Mouse (Mus musculus) 416B (cell line): Measurements from ENCODE around the gene Fcer1g.

Experiments
- DNase-seq: peaks from one replicate; pipeline ENCODE4 v3.0.0; 2011; ENCODE audit warnings: low read depth

Gene Fcer1g

DNA sequence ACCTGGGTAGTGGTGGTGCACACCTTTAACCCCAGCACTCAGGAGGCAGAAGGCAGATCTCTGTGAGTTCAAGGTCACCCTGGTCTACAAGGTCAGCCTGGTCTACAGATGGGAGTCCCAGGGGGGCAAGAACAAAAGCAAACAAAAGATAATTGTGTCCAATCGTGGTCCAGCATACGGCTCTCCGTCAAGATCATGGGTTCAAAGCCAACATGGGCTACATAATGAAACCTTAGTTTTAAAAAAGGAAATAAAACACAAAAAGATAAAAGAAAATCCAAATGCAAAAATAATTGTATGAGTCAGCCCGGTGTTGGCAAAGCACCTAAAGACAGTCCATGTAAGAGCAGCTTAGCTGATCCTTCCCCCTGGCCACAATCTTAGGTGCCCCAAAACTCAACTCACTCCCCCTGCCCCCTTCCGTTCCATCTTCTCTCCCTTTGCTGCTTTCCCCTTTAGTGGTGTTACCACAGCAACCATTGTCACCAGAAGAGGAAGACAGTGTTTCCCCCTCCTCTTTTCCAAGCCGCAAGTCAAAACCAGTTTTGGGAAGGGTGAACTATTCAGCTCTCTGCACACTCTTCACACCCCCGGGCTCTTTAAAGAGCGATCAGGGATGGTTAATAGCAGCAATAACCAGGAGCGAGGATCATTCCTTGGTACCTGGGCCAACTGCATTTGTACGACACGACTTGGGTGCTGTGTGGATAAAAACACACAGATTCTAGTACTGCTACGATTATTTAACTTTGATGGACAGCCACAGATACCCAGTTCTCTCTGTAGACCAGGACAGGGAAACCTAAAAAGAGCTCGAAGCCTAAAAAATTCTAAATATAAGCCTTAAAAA, 46.1 kb downstream of the Fcer1g start:
- peak; percentile 50 for DNase-seq

DNA sequence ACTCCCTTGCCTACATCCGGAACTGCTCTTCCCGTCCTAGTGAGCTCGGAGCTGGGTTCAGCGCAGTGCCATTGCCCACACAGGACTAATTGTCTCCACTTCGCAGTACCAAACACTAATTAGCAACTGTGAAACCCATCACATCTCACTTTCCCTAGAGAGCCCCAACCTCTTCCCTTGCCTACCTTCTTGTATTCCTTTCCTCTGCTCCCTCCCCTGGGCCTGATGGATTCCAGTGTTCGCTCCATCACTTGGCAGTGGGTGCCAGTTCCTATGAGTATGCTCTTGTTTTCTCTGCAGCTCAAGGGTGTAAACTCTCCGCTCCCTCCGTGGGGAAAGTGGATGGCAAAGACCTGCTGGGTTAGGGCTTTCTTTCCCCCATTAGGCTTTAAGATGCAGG, 48.5 kb downstream of the Fcer1g start:
- no peak for DNase-seq

DNA sequence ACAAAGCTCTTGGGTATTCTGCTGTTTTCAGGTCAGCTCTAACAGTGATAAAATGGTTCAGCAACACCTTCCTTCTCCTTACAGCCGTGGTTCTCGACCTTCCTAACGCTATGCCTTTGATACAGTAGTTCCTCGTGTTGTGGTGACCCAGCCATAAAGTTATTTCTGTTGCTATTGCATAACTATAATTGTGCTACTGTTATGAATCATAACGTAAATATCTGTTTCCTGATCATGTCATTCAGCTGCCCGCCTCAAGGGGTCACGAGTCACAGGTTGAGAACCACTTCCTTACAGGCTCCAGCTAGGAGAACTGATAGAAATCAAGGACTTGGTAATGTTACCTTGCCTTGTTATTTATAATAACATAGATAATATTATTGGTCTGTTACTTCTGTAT, 49.9 kb downstream of the Fcer1g start:
- DNase-seq: peak; percentile 95

DNA sequence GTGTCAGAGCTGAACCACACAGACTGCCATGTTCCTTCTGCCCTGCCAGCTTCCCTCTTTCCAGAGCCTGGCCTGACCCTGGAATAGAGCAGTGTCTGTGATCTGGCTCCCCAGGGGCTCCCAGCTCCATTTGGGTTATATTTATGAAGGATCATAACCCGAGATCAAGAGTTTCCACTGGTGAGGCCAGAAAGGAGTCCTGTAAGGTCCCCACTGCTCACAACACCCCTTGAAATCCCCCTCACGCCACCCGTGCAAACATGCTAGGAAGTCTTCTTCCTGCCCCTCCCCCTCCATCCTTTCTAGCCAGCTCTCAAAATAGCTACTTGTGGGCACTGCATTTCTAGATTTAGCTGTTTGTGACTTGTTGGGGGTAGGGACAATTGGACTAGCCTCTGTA, 50.5 kb downstream of the Fcer1g start:
- DNase-seq: peak; percentile 49

DNA sequence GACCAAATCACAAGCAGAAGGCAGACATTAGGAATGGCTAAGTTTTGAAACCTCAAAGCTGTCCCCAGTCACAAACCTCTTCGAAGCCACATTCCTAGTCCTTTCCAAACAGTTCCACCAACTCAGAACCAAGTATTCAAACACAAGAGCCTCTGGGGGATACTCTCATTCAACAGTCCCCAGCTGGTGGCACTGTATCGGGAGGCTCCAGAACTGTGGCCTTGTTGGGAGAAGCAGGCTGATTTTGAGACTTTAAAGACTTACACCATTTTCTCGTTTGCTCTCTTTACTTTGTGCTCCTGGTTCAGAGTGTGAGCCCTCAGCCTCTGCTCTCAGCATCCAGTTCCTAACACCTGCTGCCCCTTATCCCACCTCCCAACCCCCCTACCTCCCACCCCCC, 51.1 kb downstream of the Fcer1g start:
- no peak for DNase-seq
